Mouse (Mus musculus) yolk sac, embryonic 10.5 days (tissue): ENCODE data around the gene Diaph2.
"Not testable (repeated sequence)": the region's sequence is repeated elsewhere in the genome, so short reads cannot be mapped to it uniquely, and the experiment has no call there.

Source experiments
- DNase-seq: peaks from one replicate; pipeline ENCODE4 v3.0.0-alpha.2; 2017; ENCODE audit warnings: low spot score

The Diaph2 gene

GRCm38 (mm10) chrX:129831903-129832302 lies 82.4 kb downstream of the Diaph2 start:
- DNase-seq: no peak

- no peak for DNase-seq
Measured at GRCm38 (mm10) chrX:129833887-129834286, 84.3 kb downstream of the Diaph2 start.

DNA sequence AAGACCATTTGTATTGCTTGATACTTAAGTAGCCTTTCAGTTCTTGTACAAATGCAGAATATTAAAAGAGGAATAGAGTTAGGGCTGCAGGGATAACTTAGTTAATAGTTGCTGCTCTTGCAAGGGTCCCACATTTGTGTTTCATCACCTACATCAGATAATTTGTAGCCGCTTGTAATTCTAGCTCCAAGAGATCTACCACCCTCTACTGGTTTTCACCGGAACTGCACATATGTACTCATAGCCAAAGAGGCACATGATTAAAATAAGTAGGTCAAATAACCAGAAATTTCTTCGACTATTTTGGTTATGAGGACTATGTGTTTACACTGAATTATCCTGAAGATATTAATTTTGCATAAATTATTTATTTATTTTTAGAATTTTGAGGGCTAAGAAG lies 134.9 kb downstream of the Diaph2 start:
- DNase-seq: no peak

- no peak for DNase-seq
Measured at GRCm38 (mm10) chrX:129925806-129926205, 176.3 kb downstream of the Diaph2 start.

DNA sequence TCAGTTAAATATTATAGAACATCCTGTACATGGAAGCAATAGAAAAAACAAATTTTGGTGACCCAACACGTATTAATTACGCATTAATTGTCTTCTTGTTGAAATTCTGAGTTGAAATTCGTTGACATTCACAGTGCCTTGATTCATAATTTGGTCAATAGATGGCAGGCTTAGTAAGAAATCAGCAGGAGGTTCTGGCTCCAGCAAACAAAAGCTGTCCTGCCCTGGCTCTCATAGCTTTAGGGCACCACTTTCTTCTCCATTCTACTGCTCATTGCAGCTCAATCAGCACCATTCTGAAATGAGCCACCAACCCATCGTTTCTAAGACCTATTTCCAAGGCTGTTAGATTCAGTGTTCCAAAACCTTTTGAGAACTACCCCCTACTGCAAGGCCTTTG lies 225.3 kb downstream of the Diaph2 start:
- DNase-seq: no peak

DNA sequence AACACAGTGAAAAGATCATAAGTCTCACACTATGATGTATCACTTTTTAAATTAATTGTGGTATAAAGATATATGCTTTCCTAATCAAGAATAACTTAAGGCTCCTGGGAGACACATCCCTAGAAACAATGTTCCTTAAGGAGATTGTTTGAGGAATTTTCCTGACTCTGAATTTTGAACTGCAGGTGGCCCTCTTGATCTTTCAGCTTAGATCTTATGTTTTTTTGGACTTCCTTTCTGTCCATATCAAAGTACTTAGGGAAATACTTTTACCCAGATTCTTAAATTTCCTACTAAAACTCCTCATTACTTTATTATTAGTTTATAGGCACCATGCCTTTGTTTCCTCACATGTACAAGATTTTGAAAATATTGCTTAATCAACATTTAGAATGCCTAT lies 258.7 kb downstream of the Diaph2 start:
- no peak for DNase-seq

GRCm38 (mm10) chrX:130019735-130020134 lies 270.2 kb downstream of the Diaph2 start:
- no peak for DNase-seq

GRCm38 (mm10) chrX:130044525-130044924 lies 295.0 kb downstream of the Diaph2 start:
- DNase-seq: no peak

DNA sequence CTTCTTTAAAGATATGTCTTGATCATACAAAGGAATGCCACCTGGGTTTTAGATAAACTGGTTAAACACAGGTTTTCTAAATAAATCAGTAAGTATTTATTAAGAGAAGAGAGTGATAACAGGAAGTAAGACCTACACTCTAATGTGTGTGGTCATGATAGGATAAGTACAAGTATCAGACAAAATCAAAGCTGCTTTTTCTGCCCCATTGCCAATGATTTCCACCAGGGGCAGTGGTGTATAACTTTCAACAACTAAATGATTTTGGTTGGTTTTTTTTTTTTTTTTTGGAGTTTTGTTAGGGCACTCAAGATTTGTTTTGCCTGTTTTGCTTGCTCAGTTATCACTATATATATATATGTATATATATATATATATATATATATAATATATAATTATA lies 399.7 kb downstream of the Diaph2 start:
- no peak for DNase-seq

- no peak for DNase-seq
Measured at GRCm38 (mm10) chrX:130152164-130152563, 402.6 kb downstream of the Diaph2 start.

GRCm38 (mm10) chrX:130173126-130173525 lies 423.6 kb downstream of the Diaph2 start:
- no peak for DNase-seq

DNA sequence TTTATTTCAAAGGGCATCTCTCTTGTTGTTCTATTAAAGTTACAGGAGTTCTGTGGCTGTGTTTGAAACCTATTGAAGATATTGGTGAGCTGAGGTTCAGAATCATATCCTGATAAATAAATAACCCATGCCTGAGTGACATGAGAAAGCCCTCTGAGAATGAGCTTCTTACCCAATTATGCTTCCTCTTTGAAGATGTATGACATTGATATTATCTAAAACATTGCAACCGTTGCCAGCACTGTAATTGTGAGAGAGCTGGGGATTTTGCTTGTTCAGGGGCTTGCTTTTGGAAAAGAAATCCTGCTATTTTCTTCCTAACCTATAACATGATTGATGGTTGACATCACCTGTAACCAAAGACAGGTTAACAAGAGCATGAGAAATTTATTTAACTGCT lies 438.3 kb downstream of the Diaph2 start:
- no peak for DNase-seq

GRCm38 (mm10) chrX:130188449-130188848 lies 438.9 kb downstream of the Diaph2 start:
- no peak for DNase-seq

GRCm38 (mm10) chrX:130189250-130189649 lies 439.7 kb downstream of the Diaph2 start:
- no peak for DNase-seq

DNA sequence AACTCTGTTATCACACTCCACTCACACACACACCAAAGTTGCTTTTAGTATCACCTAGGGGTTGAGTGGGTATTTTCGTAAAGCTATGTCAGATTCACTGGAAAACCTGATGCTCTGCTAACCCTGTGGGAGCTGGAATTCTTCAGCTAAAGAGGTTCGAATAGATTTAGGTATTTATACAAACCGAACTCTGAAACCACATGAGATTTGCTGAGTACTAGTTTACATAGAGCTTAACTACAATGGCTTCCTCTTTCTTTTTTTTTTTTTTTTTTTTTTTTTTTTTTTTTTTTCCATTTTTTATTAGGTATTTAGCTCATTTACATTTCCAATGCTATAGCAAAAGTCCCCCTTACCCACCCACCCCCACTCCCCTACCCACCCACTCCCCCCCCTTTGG lies 447.9 kb downstream of the Diaph2 start:
- not testable (repeated sequence) for DNase-seq

DNA sequence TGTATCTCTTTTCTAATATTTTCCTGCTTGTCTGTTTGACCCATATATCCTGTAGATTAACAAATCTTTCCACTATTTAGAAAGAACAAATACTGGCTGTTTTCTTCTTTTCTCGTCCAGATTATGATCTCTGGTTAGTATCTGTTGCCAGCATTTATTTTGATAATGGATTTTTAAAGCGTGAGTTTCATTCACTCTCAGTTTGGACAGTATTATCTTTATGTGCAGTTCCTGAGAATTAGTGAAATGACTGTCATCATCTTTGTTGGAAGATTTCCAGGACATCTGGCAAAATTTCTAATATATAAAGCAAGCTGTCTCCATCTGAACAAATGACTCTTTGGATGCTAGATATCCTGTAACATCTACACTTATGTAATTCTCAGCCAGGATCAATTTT lies 455.7 kb downstream of the Diaph2 start:
- DNase-seq: no peak

DNA sequence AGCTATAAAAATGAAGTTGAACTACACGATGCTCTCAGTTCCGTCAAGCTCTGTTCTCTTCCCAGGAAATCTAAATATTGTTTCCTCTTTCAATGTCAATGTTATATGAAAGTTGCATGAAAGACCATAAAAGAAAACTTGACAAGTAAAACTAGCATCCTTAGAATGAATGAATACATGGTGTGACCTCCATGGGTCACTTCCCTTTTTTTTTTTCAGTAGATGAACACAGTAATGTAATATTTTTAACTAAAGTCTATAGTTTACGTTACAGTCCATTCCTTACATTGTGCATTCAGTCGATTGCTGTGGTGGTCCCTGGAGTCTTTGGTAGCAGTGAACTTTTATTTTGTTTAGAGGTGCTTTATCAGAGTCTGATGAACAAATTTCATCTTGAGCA lies 462.7 kb downstream of the Diaph2 start:
- no peak for DNase-seq

DNA sequence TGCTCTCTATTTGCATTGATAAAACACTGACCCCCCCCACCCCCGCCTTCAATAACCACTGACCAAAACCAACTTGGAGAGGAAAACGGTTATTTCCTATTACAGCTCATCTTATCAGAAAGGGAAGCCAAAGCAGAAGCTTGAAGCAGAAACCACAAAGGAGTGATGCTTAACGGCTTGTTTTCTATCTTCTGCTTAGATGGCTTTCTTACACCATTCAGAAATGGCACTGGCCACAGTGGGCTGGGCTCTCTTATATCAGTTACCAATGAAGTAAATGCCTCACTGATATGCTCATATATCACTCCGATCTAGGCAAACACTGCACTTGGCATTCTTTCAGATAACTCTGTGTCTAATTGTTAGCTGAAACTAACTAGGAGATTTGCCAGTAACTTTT lies 463.2 kb downstream of the Diaph2 start:
- DNase-seq: no peak

DNA sequence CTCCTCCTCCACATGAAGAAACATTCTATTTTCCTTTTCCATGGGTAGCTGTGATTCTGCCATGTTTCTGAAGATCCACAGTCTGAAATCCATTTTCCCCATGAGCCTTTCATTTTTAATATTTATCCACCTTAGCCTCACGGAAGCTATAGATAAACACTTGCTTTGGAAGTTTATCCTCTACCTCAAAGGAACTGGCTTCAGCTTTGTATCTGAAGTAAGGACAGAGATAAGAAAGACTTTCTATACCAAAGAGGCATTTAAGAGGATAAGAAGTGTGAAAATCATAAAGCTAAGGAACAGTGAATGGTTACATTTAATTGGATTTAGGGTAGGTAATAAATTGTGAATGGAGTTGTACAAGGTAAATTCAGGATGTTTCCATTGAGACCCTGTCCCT lies 480.5 kb downstream of the Diaph2 start:
- no peak for DNase-seq

DNA sequence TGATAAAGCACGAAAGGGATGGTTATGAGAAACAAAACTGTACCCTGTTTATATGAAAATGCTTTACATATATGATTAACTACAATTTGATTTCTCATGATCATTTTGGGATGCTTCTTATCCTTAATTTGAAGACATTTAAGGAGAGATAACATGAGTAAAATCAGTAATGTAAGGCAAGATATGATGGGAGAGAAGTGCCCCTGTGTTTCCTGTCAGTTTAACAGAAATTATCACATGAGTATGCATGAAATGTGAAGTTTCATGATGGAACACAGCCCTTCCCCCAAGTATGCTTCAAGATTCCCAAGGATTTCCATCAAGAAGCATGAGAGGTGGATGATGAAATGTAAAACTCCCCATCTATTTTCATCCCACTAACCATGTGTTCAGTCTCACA lies 485.6 kb downstream of the Diaph2 start:
- no peak for DNase-seq

- DNase-seq: no peak
Measured at GRCm38 (mm10) chrX:130246652-130247051, 497.1 kb downstream of the Diaph2 start.

GRCm38 (mm10) chrX:130253664-130254063 lies 504.1 kb downstream of the Diaph2 start:
- no peak for DNase-seq

- DNase-seq: no peak
Measured at GRCm38 (mm10) chrX:130265707-130266106, 516.2 kb downstream of the Diaph2 start.

- DNase-seq: no peak
Measured at GRCm38 (mm10) chrX:130279144-130279543, 529.6 kb downstream of the Diaph2 start.

DNA sequence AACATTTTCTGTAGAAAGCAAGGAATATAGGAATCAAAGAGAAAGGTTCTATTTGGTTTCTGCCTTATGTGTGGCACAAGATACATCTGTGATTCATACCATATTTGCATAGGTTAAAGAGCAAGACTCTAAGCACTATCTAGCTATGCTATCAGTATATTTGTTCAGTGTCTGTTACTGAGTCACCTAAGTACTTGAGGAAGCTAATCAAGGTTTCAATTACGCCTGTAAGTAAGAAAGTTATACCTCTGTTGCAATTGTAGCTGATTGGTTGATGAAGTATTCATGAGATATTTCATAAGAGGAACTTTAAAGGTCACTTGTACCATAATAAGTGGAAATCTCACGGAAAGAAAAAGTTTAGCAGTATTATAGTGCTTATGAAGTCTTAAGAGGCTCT lies 531.9 kb downstream of the Diaph2 start:
- no peak for DNase-seq
